Mouse (Mus musculus): ENCODE data around the gene Gm20916.
"Not testable (repeated sequence)": the region's sequence is repeated elsewhere in the genome, so short reads cannot be mapped to it uniquely, and the experiment has no call there.

The Gm20916 gene

GRCm38 (mm10) chrY:79319265-79319664 lies at the start of gene Gm20916:
Gene Gm20916, plus strand, starts transcription at chrY:79319565.
- DNase-seq (ENCODE audit: low spot score in 2 of 2), result not testable (repeated sequence)

Measured in heart, adult 9 months (tissue).